Mouse (Mus musculus) olfactory bulb, adult 2 months (tissue): ENCODE measurements around the gene Atp13a5.

Source experiments
- CTCF ChIP-seq: fragments of 200-500 bp; IDR thresholded peaks from 2 replicates; pipeline ENCODE4 v1.5.1; 2012; ENCODE audit warnings: low read depth, mild to moderate bottlenecking, low read length, moderate library complexity; ENCODE audit not compliant: insufficient read depth
- POLR2A ChIP-seq: fragments of 200-500 bp; IDR thresholded peaks from 2 replicates; pipeline ENCODE4 v1.6.1; 2012; ENCODE audit warnings: mild to moderate bottlenecking, low read depth, low read length, moderate library complexity; ENCODE audit not compliant: insufficient read depth

DNA sequence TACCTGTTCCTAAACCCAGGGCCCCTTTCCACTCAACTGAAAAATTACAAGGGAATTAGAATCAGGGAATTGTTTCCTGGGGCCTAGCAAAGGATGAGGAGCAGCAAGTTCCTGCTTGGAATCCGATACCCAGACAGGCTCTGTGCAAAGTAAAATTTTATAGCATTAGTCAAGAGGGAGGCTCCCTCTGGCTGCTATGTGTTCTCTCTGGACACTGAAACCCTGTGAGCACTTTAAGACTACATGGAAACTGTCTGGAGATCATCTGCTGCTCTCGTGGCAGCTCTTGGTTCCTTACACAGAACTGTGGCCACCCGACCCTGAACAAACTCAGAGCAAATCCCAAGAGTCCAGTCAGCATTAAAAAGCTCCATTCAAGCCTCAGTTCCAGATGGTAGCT is 50.6 kb downstream of the Atp13a5 start:
- TF ChIP-seq POLR2A, result no peak
- no peak for TF ChIP-seq CTCF
